Mouse (Mus musculus) liver, adult 2 months (tissue): ENCODE results near the gene Adamts16.

Source experiments
- CTCF ChIP-seq: fragments of 200-500 bp; IDR thresholded peaks from 2 replicates; pipeline ENCODE4 v1.5.1; 2011; ENCODE audit warnings: low read depth, low read length, control low read depth
- POLR2A ChIP-seq: fragments of 200-500 bp; IDR thresholded peaks from 2 replicates; pipeline ENCODE4 v1.6.1; 2011; ENCODE audit warnings: low read length, control low read depth; ENCODE audit not compliant: insufficient read depth; ENCODE audit errors: extremely low read depth

DNA sequence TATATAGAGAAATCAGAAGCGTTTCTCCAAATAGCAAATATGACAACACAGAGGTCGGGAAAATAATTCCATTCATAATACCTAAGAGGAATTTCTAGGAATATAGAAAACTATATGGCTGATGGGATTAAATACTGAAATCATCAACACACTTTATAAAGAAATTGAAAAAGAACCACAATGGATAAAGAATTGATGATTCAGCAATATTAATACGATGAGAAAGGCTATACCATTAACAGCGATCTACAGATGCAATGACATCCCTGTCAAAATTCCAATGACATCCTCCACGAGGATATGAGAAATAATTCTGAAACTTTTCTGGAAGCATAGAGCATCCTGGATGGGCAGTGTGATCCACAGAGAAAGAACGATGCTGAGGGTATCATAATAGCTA is 76.9 kb downstream of the Adamts16 start:
- TF ChIP-seq CTCF (no peak), POLR2A (no peak)
